Mouse (Mus musculus): ENCODE measurements around the gene Birc5. TPM values are rescaled to one million over a fixed set of nuclear protein-coding genes. Genes with fewer than 3 reads are reported as not detected.

Birc5 gene
- polyA plus RNA-seq, 1 experiment from 2014 or later = 296 TPM

GRCm38 (mm10) chr11:117843434-117843833 lies 5.6 kb upstream of the Birc5 start:
- no peak overlapping the region for H3K9ac ChIP-seq (ENCODE audit: low read depth, low read length)
- H3K4me2 ChIP-seq (replicated peaks; ENCODE audit: low read depth, low read length) = no peak overlapping the region
- no peaks in the 10 kb centered on the region for H3K9me3 ChIP-seq (ENCODE audit: control insufficient read depth, low read length)
- no peak overlapping the region for H3K4me3 ChIP-seq (ENCODE audit: low read depth, low read length)
- ATAC-seq (ENCODE audit: low FRiP score) (no peak), DNase-seq (ENCODE audit: low spot score) (no peak)
- no peaks in the 10 kb centered on the region for H3K27me3 ChIP-seq (ENCODE audit: control insufficient read depth, insufficient read depth, low read length)
- H3K4me1 ChIP-seq (replicated peaks; ENCODE audit: control insufficient read depth, insufficient read depth, low read length) = peaks cover 5% of the 10 kb centered on the region; the same call in 1 of the 2 replicates
- H3K27ac ChIP-seq (ENCODE audit: low read depth, low read length) = no peak overlapping the region
- WGBS = 88% methylated on average over 2 of the region's 2 CpGs
- H3K36me3 ChIP-seq (ENCODE audit: control insufficient read depth, insufficient read depth, low read length) = no peaks in the 10 kb centered on the region

GRCm38 (mm10) chr11:117844997-117845396 lies 4.1 kb upstream of the Birc5 start:
- no peak for ATAC-seq (ENCODE audit: low FRiP score)
- no peak overlapping the region for H3K4me2 ChIP-seq (replicated peaks; ENCODE audit: low read depth, low read length)
- peaks cover 9% of the 10 kb centered on the region; the same call in 1 of the 2 replicates for H3K4me1 ChIP-seq (replicated peaks; ENCODE audit: control insufficient read depth, insufficient read depth, low read length)
- DNase-seq (ENCODE audit: low spot score) = no peak
- 69% methylated on average over 2 of the region's 2 CpGs for WGBS
- H3K27ac ChIP-seq (ENCODE audit: low read depth, low read length) = no peak overlapping the region
- no peak overlapping the region for H3K9ac ChIP-seq (ENCODE audit: low read depth, low read length)
- no peaks in the 10 kb centered on the region for H3K36me3 ChIP-seq (ENCODE audit: control insufficient read depth, insufficient read depth, low read length)
- H3K27me3 ChIP-seq (ENCODE audit: control insufficient read depth, insufficient read depth, low read length) = no peaks in the 10 kb centered on the region
- H3K4me3 ChIP-seq (ENCODE audit: low read depth, low read length) = no peak overlapping the region
- H3K9me3 ChIP-seq (ENCODE audit: control insufficient read depth, low read length) = no peaks in the 10 kb centered on the region

- DNase-seq (ENCODE audit: low spot score) (no peak), ATAC-seq (ENCODE audit: low FRiP score) (no peak)
- Histone ChIP-seq H3K27me3 (ENCODE audit: control insufficient read depth, insufficient read depth, low read length) (no peaks in the 10 kb centered on the region), H3K4me1 (replicated peaks; ENCODE audit: control insufficient read depth, insufficient read depth, low read length) (peaks cover 12% of the 10 kb centered on the region; the same call in 1 of the 2 replicates), H3K9me3 (ENCODE audit: control insufficient read depth, low read length) (no peaks in the 10 kb centered on the region), H3K4me2 (replicated peaks; ENCODE audit: low read depth, low read length) (no peak overlapping the region), H3K27ac (ENCODE audit: low read depth, low read length) (no peak overlapping the region), H3K4me3 (ENCODE audit: low read depth, low read length) (no peak overlapping the region), H3K36me3 (ENCODE audit: control insufficient read depth, insufficient read depth, low read length) (no peaks in the 10 kb centered on the region), H3K9ac (ENCODE audit: low read depth, low read length) (no peak overlapping the region)
- WGBS = 80% methylated on average over 2 of the region's 2 CpGs
Measured at GRCm38 (mm10) chr11:117845651-117846050, 3.4 kb upstream of the Birc5 start.

- H3K36me3 ChIP-seq (ENCODE audit: control insufficient read depth, insufficient read depth, low read length) = no peaks in the 10 kb centered on the region
- peaks cover 12% of the 10 kb centered on the region; the same call in 1 of the 2 replicates for H3K4me1 ChIP-seq (replicated peaks; ENCODE audit: control insufficient read depth, insufficient read depth, low read length)
- no peak overlapping the region for H3K27ac ChIP-seq (ENCODE audit: low read depth, low read length)
- ATAC-seq (ENCODE audit: low FRiP score) (no peak), DNase-seq (ENCODE audit: low spot score) (no peak)
- H3K9ac ChIP-seq (ENCODE audit: low read depth, low read length) = no peak overlapping the region
- H3K9me3 ChIP-seq (ENCODE audit: control insufficient read depth, low read length) = no peaks in the 10 kb centered on the region
- H3K27me3 ChIP-seq (ENCODE audit: control insufficient read depth, insufficient read depth, low read length) = no peaks in the 10 kb centered on the region
- WGBS = 60% methylated on average over 5 of the region's 5 CpGs
- no peak overlapping the region for H3K4me2 ChIP-seq (replicated peaks; ENCODE audit: low read depth, low read length)
- H3K4me3 ChIP-seq (ENCODE audit: low read depth, low read length) = no peak overlapping the region
Measured at GRCm38 (mm10) chr11:117846640-117847039, 2.4 kb upstream of the Birc5 start.

- Histone ChIP-seq H3K9me3 (ENCODE audit: control insufficient read depth, low read length) (no peaks in the 10 kb centered on the region), H3K27me3 (ENCODE audit: control insufficient read depth, insufficient read depth, low read length) (no peaks in the 10 kb centered on the region), H3K27ac (ENCODE audit: low read depth, low read length) (peak overlapping the region; percentile 91; the same call in 1 of the 2 replicates), H3K9ac (ENCODE audit: low read depth, low read length) (peak overlapping the region; percentile 63; the same call in 1 of the 2 replicates), H3K4me2 (replicated peaks; ENCODE audit: low read depth, low read length) (no peak overlapping the region; the same call in 1 of the 2 replicates), H3K36me3 (ENCODE audit: control insufficient read depth, insufficient read depth, low read length) (0 out of 2 replicates have a peak, but pooled peaks cover under 1% of the 10 kb centered on the region), H3K4me3 (ENCODE audit: low read depth, low read length) (no peak overlapping the region), H3K4me1 (replicated peaks; ENCODE audit: control insufficient read depth, insufficient read depth, low read length) (peaks cover 12% of the 10 kb centered on the region; the same call in 1 of the 2 replicates)
- DNase-seq (ENCODE audit: low spot score) (no peak), ATAC-seq (ENCODE audit: low FRiP score) (no peak)
- WGBS = 81% methylated on average over 7 of the region's 7 CpGs
Measured at GRCm38 (mm10) chr11:117847593-117848215, 1.3 kb upstream of the Birc5 start.

- Histone ChIP-seq H3K4me1 (replicated peaks; ENCODE audit: control insufficient read depth, insufficient read depth, low read length) (peaks cover 12% of the 10 kb centered on the region; the same call in 1 of the 2 replicates), H3K36me3 (ENCODE audit: control insufficient read depth, insufficient read depth, low read length) (0 out of 2 replicates have a peak, but pooled peaks cover 6% of the 10 kb centered on the region), H3K27ac (ENCODE audit: low read depth, low read length) (peak overlapping the region; percentile 91), H3K4me2 (replicated peaks; ENCODE audit: low read depth, low read length) (peak overlapping the region; percentile 44), H3K27me3 (ENCODE audit: control insufficient read depth, insufficient read depth, low read length) (no peaks in the 10 kb centered on the region), H3K4me3 (ENCODE audit: low read depth, low read length) (peak overlapping the region; percentile 68), H3K9ac (ENCODE audit: low read depth, low read length) (peak overlapping the region; percentile 63), H3K9me3 (ENCODE audit: control insufficient read depth, low read length) (no peaks in the 10 kb centered on the region)
- DNase-seq (ENCODE audit: low spot score) (no peak), ATAC-seq (ENCODE audit: low FRiP score) (peak; percentile 87)
- 12% methylated on average over 19 of the region's 19 CpGs for WGBS
Measured at GRCm38 (mm10) chr11:117848271-117848984, 623 bp upstream of the Birc5 start.

GRCm38 (mm10) chr11:117852875-117853274 lies 3.8 kb downstream of the Birc5 start:
- ATAC-seq (ENCODE audit: low FRiP score) (no peak), DNase-seq (ENCODE audit: low spot score) (no peak)
- H3K27me3 ChIP-seq (ENCODE audit: control insufficient read depth, insufficient read depth, low read length) = no peaks in the 10 kb centered on the region
- H3K27ac ChIP-seq (ENCODE audit: low read depth, low read length) = no peak overlapping the region
- H3K4me3 ChIP-seq (ENCODE audit: low read depth, low read length) = no peak overlapping the region
- no peaks in the 10 kb centered on the region for H3K9me3 ChIP-seq (ENCODE audit: control insufficient read depth, low read length)
- H3K9ac ChIP-seq (ENCODE audit: low read depth, low read length) = no peak overlapping the region
- H3K36me3 ChIP-seq (ENCODE audit: control insufficient read depth, insufficient read depth, low read length) = peaks cover 29% of the 10 kb centered on the region
- WGBS = 90% methylated on average over 3 of the region's 3 CpGs
- H3K4me1 ChIP-seq (replicated peaks; ENCODE audit: control insufficient read depth, insufficient read depth, low read length) = peaks cover 12% of the 10 kb centered on the region; the same call in 1 of the 2 replicates
- no peak overlapping the region for H3K4me2 ChIP-seq (replicated peaks; ENCODE audit: low read depth, low read length)

- DNase-seq (ENCODE audit: low spot score) = no peak
- no peak overlapping the region for H3K9ac ChIP-seq (ENCODE audit: low read depth, low read length)
- no peak overlapping the region for H3K4me3 ChIP-seq (ENCODE audit: low read depth, low read length)
- H3K27me3 ChIP-seq (ENCODE audit: control insufficient read depth, insufficient read depth, low read length) = 0 out of 2 replicates have a peak, but pooled peaks cover 4% of the 10 kb centered on the region
- no peak for ATAC-seq (ENCODE audit: low FRiP score)
- H3K36me3 ChIP-seq (ENCODE audit: control insufficient read depth, insufficient read depth, low read length) = peaks cover 29% of the 10 kb centered on the region
- no peaks in the 10 kb centered on the region for H3K9me3 ChIP-seq (ENCODE audit: control insufficient read depth, low read length)
- 95% methylated on average over 9 of the region's 9 CpGs for WGBS
- peaks cover 7% of the 10 kb centered on the region; the same call in 1 of the 2 replicates for H3K4me1 ChIP-seq (replicated peaks; ENCODE audit: control insufficient read depth, insufficient read depth, low read length)
- no peak overlapping the region for H3K4me2 ChIP-seq (replicated peaks; ENCODE audit: low read depth, low read length)
- H3K27ac ChIP-seq (ENCODE audit: low read depth, low read length) = no peak overlapping the region
Measured at GRCm38 (mm10) chr11:117854241-117854640, 5.2 kb downstream of the Birc5 start.
